Mouse (Mus musculus): ENCODE measurements around the gene Itgb1.

The Itgb1 gene

GRCm38 (mm10) chr8:128684609-128685506, 596 bp upstream of the Itgb1 start:
- DNase-seq = no peak

- no peak for DNase-seq
Measured at GRCm38 (mm10) chr8:128686429-128686990, 1.1 kb downstream of the Itgb1 start.

GRCm38 (mm10) chr8:128688679-128689078, 3.2 kb downstream of the Itgb1 start:
- DNase-seq = no peak

GRCm38 (mm10) chr8:128690056-128690455, 4.6 kb downstream of the Itgb1 start:
- no peak for DNase-seq

DNA sequence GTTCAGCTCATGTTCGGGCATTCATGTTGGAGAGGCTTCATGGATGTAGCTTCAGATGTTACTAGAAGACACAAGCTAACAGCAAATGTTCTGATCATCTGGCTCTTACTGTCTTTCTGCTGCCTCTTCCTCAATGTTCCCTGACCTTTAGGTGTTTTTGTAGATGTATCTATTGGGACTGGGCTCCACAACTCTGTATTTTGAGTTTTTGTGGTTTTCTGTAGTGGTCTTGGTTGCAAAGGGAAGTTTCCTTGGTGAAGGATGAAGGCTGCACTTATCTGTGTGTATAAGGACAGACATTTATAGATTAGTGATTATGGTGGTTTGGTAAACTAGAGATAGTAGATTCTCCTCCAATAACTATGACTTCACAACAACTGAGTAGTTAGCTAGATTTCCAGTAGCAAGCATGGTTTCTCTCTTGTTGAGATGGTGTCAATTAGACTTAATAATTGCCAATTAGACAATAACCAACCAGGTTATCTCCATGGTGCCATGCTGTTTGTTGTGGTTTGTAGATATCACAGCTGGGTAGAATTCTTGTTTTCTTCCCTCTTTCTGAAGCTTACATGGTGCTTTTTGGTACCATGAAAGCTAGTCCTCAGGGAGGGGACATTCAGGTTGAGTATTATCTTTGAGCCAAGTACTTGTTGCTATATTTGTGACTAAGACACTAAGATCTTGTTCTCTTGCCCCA, 11.4 kb downstream of the Itgb1 start:
- no peak for DNase-seq

DNA sequence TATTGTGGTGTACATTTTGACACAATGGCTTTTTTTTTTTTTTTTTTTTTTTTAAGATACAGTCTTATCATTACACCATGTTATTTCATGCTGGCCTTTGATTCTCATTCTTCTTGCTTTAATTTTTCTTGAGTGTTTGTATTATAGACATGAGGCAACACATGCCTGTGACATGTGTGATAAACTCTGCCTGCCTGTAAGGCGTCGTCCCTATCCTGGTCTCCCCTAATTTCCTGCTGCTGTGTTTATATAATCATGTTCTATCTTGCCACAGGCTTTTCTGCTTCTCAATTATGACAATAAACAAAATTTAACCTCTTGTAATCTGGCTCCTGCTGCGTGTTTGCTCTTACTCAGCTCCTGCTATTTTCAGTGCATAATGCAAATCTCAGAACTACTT, 12.5 kb downstream of the Itgb1 start:
- DNase-seq = no peak

GRCm38 (mm10) chr8:128704376-128704775, 18.9 kb downstream of the Itgb1 start:
- DNase-seq = no peak

DNA sequence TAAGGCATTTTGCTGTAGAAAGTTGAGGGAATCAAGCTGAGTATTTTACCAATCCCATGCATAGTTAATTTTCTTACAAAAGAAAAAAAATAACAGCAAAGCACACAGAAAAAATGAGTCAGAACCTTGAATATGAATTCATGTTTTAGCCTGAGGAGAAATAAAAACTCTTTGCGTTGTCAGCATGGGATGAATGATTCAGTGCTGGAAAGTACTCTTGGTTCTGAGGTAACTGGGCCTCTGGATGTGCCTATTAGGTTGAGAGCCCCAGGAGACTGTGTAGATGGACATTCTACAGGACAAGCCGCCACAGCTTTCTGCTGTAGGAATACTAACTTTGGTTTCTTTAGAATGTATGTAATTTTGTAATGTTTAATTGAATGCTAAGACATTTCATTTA, 19.4 kb downstream of the Itgb1 start:
- DNase-seq = no peak

DNA sequence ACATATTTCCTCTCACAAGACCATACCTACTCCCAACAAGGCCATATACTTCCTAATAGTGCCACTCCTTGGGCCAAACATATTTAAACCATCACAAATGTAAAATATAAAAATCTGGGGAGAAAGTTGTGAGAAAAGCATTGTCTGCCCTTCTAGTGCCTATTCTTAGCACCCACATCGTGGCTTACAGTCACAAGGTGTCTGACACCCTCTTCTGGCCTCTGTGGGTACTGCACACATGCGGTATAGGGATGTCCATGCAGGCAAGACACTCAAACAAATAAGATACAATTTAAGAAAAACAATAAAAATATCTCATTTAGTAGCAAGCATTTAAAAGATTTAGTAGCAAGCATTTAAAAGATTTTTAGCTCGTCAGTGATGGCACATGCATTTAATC, 23.8 kb downstream of the Itgb1 start:
- peak; percentile 51 to 79 for DNase-seq

- no peak for DNase-seq
Measured at GRCm38 (mm10) chr8:128716184-128716583, 30.7 kb downstream of the Itgb1 start.

DNA sequence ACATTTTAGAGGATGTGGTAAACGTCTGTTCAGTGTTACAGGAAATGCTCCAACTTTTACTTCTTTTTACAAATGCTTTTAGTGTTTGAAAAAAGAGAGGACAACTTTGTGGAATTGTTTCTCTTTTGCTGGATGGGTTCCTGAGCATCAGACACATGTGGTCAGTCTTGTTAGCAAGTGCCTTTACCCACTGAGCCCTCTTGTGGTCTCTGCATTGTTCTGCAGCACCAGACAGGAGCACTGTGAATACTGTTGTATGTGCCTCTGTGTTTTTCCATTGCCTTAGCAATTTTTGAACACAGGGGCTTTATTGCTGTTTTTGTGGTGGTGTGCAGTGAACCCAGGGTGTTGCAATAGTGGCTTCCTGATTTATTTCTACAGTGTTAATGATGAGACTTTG, 39.4 kb downstream of the Itgb1 start:
- no peak for DNase-seq

DNA sequence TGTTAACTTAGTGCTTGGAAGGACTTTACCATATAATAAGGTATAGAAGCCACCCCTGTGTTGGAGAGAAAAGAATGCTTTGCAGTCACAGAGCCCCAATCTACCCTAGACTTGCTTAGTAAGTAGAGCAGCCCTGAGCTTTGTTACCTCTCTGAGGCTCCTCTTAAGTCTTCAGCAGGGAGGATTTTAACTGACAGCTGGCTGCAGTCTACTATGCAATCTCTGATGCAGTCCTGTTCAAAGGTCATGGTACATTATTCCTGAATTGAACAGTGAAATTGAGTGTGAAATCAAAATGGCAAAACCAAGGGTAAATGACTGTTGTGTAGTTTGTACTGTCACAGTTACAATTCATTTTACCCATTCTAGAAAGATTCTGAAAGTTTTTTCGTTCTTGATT, 41.8 kb downstream of the Itgb1 start:
- no peak for DNase-seq

DNA sequence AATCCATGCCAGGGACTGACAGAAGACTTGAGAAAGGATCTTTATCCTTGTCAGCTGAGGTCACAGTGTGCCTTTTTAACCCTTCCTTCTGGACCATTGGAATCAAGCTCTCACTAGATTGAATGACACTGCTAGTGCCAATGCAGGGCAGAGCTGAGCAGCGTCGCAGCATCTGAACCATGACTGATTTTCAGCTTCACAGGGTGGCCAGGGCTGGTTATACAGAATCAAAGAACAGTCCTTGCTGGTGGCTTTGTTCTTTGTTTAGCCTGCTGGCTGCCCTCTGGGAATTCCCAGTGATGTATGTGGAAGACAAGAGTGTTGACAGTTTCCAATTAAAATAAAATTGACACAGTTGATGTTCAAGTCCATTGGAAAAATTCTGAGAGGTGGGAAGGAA, 46.8 kb downstream of the Itgb1 start:
- no peak for DNase-seq

DNA sequence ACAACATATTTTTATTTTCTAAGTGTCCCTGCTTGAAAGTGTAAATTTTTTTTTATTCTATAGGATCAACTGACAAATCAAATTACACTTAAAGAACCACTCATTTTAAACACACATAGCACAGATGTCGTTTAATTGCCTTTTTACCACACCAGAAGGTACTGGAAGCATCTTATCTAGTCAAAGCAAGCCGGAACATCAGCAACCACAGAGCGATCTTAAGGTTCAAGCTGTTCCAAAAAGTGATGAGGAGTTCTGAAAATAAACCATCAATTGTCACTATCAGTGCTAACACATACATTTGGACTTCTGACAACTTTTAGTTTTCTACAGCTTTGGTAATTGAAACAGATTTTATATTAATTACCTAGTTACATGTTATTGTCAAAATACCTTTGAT, 48.7 kb downstream of the Itgb1 start:
- DNase-seq = no peak

GRCm38 (mm10) chr8:128735692-128736091, 50.2 kb downstream of the Itgb1 start:
- no peak for DNase-seq

Measured in spleen, adult 18-20 months (tissue).